Mouse (Mus musculus) cerebellum, postnatal 10 days (tissue): ENCODE data around the gene Gm33543.
A peak's percentile ranks its signal among the peaks of the same experiment; 100 is the strongest.

ENCODE experiments used
- DNase-seq, 2 experiments: peaks; one replicate each; pipeline ENCODE4 v3.0.0; 2021; ENCODE audit warnings: mixed read lengths in 2 of 2

Gene Gm33543

DNA sequence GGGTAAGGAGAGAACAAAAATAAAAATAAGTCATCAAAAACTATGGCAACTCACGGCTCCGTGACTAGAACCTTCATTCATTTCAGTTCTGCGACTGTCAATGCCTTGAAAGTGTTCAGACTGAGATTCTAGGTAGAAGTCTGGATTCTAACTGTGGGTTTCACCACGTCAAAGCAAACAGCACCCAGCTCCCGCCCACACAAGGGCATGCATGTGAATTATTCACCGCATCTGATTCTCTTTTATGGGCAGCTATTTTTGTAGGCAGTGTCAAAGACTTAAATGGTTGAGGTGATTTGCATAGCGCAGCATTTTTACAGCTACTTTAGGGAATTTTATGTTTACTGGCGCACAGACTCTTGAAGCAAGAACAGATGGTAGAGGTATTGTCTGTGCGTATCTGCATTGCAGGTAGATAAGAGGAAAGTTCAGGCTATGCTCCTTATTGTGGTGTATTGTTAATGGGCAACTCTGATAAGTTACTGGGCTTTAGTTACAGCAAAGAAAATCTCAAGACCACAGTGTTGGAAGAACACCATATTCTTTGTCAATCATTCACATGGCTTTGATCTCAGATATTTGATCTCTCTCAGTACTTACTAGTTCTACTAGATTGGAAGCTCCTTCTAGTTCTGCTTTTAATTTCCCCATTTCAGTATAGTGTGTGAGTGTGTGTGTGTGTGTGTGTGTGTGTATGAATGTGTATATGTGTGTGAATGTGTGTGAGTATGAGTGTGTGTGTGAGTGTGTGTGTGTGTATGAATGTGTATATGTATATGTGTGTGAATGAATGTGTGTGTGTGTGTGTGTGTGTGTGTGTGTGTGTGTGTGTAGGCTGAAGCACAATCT, at the start of gene Gm33543:
Gene Gm33543 (minus strand): TSS at position 142 of the 849 bp plus-strand sequence.
- no peak for DNase-seq

DNA sequence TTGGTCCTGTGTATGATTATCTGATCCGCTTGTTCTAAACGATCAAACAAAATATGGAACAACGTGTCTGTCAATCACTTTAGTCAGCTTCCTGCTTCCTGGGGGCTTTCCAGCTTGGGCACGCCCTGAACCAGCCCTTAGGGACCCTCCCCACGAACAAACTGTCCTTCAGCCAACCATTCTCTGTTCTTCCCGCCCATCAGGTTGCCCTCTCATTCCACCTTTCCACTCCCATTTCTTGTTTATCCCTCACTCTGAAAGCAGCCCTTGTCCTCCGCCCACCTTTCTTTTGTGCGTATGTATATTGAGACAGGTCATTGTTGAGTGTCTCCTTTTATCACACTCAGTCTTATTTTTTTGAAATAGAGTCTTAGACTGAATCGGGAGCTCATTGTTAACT, 49.4 kb upstream of the Gm33543 start:
- no peak for DNase-seq

DNA sequence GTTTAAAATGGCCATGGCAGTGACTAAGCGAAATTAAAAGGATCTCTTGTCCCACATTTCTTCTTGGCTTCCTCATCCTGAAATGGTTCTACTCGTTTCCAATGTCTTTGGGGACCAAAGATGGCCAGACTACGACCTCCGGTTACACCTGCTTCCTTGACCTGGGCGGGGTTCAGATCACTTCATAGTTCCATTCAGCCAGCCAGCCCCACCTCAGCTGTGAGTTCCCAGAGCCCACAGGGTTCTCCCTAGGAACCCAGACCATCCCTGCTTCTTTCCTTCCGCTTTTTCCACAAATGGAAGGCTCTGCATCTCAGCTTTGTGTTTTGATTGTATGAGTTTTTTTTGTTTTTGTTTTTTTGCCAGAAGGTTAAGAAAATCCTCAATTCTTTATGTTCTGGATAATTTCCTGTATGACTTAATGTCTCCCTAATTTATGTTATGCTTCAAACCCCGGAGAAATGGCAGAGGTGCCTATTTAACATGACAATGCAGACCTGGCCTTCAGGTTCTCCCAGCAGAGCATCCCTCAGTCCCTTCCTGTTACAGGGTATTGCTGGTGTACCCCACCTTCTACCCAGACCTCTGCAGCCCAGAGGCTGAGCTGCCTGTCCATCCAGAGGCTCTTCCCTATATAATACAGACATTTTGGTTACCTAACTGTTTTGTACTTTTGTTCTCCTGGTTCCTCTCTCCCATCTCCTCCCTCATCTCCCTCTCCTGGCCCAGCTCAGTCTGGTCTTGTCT, 48.7 kb upstream of the Gm33543 start:
- DNase-seq: no peak

DNA sequence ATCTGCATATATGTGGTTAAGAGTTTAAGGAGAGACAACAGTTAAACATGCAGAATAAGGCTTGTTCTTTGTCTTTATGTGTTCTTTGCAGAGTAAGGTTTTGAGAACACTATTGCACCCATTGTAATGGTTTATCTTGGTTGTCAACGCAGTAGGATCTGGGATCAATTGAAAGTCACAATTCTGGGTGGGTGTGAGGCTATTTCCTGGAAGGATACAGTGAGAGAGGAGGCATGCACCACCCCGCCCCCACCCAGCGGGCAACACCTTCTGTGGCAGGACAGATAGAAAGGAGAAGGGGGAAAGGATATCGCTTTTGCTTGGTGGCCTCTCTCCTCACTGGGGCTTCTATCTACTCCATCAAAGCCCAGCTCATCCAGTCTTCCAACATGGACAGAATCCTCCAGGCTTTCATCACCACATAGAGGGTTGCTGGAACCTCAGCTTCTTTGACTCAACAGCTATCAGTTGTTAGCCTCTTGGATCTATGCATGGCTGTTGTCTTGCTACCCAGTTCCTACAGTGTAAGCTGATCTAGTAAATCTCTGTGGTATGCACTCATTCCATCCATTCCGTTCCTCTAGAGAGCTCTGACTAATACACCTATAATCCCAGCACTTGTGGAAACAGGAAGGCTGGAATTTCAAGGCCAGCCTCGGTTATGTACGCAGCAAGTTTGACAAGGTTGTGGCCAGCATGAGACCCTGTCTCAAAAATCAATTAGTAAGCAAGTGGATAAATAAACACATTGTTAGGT, 41.2 kb upstream of the Gm33543 start:
- no peak for DNase-seq

DNA sequence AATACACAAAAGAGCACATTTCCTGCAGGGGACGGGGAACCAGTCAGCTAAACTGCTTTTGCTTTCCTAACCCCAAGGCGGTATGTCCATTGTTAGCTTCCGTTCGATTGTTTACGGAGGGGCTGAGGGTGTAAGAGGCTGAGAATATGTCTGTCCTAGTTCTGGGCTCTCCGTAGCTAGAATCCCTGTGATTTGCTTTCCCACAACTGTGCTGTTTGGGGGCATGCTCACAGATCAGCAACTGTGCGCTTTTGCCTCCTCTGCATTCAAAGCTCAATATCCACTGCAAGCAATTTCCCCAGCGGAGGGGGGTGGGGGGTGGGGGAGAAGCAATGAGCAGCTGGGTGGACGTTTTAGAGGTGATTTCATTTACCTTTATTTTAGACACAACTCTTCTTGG, 39.3 kb upstream of the Gm33543 start:
- no peak for DNase-seq

DNA sequence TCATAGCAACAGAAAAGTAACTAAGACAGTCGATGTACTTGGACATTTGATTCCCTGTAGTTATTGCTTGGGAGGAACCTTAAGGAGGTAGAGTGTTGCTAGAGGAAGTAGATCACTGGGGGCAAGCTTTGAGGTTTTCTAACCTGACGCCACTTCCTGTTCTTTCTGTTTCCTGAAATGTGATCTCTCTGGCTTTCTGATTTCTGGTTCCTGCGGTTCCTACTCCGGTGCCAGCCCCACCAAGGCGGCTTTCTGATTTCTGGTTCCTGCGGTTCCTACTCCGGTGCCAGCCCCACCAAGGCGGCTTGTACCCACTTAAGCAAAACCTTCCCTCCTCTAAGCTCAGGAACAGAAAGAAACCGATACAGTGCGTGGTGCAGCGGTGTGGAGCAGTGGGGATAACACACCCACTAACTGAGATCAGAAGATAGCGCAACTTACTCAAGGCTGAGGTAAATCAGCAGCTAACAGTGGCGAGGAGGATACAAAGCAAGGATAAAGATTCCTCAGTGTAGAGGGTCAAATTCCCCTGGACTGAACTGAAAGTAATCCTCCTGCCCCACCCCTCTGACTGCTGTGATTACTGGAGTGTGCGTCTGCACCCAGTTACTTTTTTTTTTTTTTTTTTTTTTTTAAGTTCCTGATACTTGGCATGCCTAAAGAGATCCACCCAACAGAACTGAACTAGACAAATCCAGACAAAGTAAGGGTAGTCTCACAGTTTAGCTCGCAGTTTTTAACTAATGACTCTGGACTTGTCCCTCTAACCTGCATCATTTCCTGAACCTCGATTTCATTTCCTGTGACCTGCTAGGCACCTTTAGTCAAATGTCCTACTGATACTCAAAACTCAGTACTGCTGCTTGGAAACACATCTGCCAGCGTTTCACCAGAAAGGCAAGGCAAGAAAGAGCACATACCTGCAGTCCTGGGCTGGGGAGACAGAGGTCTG, 37.5 kb upstream of the Gm33543 start:
- DNase-seq: no peak

DNA sequence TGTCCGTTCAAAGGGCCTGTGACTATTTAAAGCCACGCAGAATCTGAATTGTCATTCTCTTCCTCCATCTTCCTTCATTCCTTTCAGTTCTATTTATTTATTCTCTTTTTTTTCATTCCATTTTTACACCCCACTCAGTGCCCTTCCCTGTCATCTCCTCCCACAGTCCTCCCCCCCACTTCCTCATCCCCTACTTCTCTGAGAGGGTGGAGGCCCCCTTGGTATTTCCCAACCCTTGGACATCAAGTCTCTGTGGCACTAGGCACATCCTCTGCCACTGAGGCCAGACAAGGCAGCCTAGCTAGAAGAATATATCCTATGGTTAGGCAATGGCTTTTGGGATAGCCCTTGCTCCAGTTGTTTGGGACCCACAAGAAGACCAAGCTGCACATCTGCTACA, 28.1 kb upstream of the Gm33543 start:
- no peak for DNase-seq

DNA sequence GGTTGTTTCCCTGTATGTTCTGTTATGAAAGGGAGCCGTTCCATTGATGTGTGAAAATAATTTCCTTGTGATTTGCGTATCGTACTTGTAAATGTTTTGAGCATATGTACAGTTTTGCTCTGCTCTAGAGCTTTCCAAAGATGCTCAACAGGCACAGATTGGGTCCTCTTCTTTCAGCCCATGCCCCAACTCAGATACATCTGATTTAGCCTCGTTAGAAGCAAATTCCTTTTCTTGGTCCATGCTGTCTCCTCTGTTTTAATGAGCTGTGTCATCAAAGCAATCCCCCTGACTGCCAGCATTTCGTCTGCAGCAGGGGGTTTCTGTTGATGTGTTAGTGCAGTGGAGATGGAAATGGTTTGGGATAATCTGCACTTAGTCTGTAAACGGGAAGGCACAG, 25.6 kb upstream of the Gm33543 start:
- DNase-seq: no peak

DNA sequence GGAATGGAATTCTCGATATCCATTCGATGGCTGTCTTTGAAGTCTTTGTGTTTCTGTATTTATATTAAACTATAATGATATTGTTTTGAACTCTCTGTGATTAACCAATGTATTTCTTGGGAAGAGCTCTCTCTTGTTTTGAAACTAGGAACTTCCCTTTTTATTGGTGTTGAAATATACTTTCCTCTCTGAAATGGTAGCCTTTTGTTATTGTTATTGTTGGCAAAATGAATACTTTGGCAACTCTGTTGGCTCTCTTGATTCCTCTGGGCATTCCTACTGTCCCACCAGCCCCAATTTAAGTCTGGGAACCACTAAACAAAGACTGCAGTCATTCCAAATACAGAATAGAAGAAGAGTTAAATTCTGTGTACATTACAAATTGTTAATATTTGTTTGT, 24.9 kb upstream of the Gm33543 start:
- DNase-seq: no peak

DNA sequence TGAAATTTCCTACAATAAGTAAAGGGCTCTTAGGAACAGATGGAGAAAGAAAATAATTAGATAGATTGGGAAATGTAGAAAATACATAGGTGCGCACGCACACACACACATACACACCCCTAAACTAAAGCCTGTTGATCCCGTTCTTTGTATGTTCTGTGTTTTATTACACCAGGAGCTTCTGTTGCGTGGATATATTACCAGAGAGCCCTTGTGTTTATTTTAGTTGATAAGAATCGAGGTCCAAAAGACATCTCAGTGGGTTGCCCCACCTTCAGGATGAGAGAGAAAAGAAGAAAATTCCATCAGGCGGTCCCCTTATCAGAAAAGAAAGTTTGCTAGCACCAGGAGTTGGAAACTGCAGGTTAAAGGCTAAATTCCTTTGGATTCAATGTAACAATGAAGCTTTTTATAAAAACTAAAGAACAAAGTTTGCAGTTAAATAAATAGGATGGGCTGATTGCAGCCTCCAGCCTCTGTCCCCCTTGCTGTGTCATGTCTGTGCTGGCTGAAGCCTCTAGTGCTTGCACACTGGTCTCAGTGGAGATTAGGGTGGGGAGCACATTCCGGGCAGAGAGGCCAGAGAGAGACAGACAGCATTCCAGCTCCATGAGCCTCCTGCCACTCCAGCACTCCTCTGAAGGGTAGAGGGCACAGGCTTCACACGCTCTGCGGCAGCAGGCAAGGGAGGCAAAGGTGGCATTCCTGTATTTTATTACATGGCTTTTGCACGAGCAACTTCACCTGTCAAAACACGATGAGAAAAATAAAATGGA, 21.8 kb upstream of the Gm33543 start:
- no peak for DNase-seq

DNA sequence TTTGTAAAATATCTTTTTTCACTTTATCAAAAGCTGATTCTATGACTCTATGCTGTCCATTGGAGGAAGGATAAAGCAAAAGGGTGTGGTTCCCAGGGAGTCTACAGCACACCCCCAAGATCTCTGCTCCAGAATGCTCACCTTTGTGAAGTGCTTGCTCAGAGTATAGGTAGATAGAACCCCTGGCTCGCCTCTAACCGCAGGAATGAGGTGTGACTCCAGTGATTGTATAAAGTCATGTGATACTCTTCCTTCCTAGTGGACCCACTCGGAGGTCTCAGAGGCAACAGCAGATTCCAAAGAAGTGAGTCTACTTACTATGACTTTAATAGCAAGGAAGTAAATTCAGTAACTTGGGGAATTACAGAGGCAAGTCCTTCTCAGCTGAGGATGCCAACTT, 19.9 kb upstream of the Gm33543 start:
- no peak for DNase-seq

DNA sequence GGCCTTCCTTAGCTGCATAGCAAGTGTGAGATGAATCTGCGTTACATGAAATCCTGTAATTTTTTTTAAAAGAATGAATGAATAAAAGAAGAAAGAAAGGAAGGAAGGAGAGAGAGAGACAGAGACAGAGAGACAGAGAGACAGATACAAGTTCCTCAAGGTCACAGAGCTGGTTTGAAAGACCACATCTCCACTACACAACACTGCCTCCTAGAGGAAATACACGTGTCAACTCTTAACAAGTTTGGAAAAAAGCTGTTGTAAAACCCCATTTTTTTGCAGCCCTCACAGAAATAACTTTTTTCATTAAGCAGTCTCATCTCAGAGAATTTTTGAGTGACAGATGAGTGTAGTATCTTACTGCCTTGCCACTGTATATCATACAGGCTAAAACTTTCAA, 15.4 kb upstream of the Gm33543 start:
- peak; percentile 36 to 75 for DNase-seq

DNA sequence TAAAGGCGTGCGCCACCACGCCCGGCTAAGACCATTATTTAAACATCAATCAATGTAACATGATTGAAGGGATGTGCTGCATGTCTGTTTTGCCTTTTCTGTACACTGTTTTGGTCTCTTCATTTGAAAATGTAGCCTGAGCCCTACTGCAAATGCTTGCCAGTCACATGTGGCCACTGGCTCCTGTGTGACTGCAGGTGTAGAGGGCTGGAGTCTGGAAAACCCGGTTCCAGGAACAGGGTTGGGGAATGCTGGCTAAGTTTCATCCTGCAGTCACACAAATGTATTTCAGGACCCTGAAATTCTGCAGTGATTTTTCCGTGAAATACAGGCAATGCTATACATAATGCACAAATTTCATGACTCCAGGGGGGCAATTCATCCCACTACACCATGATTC, 12.7 kb upstream of the Gm33543 start:
- no peak for DNase-seq

DNA sequence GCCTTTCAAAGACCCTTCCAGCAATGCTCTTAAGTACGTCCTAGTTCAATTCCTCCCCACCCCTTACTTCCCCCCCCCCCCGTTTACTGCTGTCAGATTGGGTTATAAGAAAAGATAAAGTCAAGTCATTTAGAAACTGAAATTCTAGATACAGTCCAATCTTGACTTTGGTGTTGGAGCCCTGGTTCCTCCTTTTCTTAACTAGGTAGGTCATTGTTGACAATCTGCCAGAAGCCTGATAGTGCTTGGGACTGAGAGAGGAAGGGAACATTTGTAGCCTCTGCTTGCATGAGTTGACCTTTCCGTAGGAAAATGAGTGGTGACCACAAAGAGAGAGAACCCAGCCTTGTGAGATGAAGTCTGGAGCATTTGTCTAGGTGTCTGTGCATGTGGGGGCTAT, 7.8 kb upstream of the Gm33543 start:
- peak; percentile 23 to 40 for DNase-seq

DNA sequence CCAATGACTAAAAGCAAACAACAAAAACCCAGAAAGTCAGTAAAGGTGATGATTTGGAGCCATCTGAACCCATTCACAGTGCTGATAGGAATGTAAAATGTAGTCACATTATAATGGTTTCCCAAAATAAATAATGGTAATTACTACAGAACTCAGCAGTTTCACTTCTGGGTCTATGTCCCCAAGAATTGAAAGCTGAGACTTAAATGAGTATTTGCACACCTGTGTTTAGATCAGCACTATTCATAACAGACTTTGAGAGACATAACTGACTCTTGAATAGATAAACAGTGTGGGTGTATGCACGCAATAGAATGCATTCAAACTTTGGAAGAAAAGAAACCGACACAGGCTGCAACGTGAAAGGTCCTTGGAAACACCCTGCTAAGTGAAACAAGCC, 4.0 kb upstream of the Gm33543 start:
- DNase-seq: no peak

DNA sequence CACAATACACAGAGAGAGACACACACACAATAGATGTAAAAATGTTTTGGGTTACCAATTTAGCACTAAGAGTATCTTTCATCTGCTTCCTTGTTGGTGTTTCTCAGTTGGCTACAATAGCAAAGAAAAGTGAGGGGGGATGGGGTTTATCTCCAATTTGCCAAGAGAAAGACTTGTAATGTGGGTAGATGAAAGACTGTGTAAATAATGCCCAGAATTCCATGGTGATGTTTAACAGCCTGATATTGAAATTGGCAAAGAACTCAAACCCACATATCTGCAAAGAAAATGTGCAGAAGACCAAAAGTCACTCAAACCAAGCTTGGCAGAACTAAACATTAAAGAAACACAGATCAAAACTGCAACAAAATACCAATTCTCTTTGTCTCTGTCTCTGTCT, 3.6 kb upstream of the Gm33543 start:
- no peak for DNase-seq

DNA sequence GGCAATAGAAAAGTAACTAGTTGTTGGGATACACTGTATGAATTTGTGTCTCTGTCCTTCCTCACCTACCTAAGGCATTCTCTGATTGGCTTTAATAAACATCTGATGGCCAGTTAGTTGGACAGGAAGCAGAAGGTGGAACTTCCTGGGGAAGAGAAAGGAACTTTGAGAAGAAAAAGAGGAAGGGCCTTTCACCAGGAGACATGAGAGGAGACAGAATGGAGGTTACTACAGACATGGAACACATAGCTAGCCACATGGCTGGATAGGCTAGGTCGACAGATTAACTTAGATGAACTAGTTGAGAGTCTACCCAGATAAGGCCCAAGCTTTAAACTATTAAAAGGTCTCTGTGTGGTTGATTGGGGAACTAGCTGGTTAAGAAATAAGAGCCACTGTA, 1.1 kb upstream of the Gm33543 start:
- DNase-seq: no peak

DNA sequence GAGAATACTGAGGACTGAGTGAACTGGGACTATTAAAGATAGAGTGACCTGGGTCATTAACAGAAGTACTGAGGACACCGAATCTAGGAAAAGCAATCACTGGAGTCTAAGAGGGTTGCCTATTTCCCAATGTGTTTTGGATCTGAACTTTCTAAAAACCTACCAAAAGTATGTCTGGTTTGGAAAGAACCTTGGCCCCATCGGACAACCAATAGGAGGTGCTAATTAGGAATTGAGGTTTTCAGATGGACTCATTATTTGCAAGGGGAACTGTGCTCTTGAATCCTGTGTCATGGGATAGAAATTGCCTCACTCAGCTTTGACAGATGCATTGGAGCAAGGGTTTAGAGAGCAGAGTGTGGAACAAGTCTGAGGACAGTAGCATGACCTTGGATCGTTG, 1.5 kb downstream of the Gm33543 start:
- no peak for DNase-seq

DNA sequence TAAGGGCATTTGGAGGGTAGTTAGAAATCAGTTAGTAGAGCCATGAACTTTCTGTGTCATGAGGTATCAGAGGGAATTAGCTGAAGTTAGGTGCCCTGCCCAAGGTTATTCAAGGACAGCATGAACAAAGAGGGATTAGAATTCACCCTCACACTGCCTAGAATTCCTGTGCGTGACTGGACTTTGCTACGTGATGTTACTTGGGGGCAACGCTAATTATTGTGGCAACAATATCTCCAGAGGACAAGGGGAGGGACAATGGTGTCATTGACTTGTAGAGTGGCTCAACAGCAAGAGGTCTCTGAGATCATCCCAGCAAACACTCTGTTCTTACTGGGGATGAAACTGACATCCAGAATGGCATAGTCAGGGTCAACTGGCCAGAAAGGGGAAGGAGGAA, 2.9 kb downstream of the Gm33543 start:
- no peak for DNase-seq

DNA sequence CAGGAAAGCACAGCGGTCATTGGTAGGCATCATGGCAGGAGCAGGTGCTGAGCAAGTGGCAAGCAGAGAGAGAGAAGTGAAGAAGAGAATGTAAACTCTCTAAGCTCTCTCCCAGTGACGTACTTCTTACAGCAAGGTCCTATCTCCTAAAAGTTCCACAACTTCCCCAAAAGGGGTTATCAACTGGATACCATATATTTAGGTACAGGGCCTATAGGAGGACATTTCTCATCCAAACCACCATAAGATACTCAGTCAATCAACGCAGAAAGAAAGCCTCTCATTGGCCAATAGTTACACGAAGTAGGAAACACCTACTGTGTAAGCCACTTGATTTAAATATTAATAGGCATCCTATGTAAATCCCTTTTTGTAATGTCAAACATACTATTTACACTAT, 3.7 kb downstream of the Gm33543 start:
- DNase-seq: no peak

DNA sequence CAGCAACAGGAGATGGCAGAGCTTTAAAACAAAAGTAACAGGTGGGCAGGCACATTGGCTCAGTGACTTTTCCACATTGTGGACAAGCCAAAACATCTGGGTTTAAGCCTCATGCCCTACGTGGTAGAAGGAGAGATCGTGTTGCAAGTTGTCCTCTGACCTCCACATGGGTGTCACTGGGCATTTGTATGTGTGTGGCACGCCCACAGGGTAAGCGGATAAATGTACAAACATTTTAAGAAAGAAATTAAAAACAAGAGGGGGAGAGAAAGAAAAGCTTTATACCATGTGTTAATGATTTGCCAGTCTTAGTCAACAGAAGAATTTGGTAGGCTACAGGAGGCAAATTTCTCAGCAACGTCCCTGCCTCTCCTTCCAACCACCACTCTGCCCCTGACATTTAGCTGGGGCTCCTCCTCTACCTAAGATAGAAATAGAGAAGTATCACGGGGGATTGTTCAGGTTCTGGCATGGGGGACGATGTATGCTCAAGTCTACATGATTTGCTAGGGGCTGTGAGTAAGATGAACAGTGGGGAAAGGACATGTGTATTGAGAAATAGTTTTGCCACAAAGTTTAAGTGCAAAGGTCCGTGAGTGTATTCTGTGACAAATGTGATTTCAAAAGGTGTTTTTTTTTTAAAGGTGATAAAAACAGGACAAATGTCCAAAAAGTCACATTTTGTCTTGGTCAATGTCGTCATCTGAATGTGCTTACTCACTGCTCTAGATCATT, 6.0 kb downstream of the Gm33543 start:
- DNase-seq: no peak
